Mouse (Mus musculus) pancreas, adult 10 weeks (tissue): ENCODE results near the gene Pwwp2b. TPM values are rescaled to one million over a fixed set of nuclear protein-coding genes. Genes with fewer than 3 reads are reported as not detected.

Experiments used
- polyA plus RNA-seq: library from polyadenylated mRNA; stranded (reverse); fragments of 350-450 nt; fragmentation: Illumina TruSeq; extraction: RNeasy Lipid Tissue Mini Kit (QIAGEN cat#74804); gene quantifications from one replicate; pipeline ENCODE4 v1.2.3, GENCODE M21; 2015; ENCODE audit warnings: low read depth, low replicate concordance; ENCODE audit not compliant: insufficient read depth

The Pwwp2b gene
- 3.9 TPM for polyA plus RNA-seq

DNA sequence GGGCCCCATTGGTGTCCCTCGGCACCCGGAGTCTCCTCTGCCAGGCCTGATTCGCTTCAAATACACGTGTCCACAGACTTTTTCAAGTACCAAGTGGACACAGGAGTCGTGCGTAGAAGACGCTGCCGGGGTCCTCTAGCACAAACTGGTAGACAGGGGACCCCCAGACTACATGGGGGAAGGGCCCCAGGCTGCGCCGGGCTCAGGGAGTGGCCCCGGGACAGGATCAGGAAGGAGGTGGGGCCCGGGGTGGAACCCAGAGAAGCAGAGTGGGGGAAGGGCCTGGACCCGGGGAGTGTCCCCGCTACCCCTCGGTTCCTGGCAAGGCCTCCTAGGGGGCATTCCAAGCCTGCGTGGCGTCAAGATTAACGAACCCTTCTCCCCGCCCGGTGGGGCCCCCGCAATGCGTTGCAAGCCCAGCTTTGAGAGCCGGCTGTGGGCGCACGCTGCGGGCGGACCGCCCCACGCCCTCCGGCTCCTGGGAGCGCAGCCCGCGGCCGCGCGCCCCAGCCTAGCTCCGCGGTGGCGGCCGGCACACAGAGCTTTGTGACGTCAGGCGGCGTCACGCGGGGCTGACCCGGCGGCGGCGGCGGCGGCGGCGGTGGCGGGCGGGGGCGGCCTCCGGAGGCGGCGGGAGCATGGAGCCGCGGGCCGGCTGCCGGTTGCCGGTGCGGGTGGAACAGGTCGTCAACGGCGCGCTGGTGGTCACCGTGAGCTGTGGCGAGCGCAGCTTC lies at the start of gene Pwwp2b:
Pwwp2b (plus strand) TSS at position 602 of the 734 bp plus-strand sequence.

DNA sequence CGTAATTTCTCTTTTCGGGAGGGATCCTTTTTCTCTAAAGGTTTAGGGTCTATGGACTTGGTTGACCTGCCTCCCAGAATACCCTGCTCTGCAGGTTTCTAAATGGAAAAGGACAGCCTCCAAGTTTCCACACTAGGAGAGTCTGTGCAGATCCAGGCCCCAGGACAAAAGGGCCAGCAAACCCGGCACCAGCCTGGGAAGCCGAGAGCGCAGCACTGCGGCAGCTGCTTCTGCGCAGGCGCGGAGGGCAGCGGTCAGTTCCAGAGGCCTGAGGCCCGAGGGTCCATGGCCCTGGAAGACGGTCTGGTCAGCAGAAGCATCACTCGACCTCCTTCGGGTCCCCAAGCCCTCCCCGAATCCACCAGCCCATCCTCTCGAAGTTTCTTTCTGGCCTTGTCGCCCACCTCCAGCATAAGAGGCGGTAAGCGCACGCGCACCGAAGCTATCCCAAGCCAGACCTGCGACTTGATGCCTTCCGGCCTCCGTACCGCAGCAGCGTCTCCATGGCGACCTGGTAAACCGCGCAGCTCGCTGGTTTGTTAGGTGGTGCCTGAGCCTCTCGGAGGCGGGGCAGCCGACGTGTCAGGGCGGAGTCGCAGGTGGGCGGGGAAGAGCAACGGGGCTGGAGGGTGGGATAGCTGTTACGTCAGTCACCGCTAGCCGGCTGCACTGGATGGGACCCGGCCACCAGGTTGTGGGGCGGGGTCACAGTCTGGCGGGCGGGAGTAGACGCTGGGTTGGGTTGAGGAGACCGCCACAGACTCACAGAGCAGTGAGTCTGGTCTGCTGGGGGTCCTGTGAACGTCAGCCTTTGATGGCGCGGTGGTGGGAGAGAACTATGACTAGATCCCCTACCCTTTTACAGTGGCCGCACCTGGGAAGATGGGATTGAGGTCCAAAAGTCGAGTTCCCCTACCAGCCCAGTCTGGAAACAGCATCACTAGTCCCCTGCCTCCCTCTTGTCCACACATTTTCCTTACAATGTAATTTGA lies 35.2 kb upstream of the Pwwp2b start, which contains the start of the genes Lrrc27 and Stk32c:
Lrrc27 (plus strand) TSS at position 235 of the 992 bp plus-strand sequence.
Stk32c (minus strand) TSS at position 554 of the 992 bp plus-strand sequence.

Other genes starting within 250 kb of the Pwwp2b start
- 1.5 TPM for gene Dpysl4, start 162.5 kb upstream of the Pwwp2b start, polyA plus RNA-seq
- gene Lrrc27, start 35.5 kb upstream of the Pwwp2b start, polyA plus RNA-seq = 4.1 TPM
- not detected for gene Stk32c, start 35.2 kb upstream of the Pwwp2b start, polyA plus RNA-seq
- 11.4 TPM for gene Inpp5a, start 140.6 kb downstream of the Pwwp2b start, polyA plus RNA-seq